Mouse (Mus musculus): ENCODE measurements around the gene Pmp22.
A peak's percentile ranks its signal among the peaks of the same experiment; 100 is the strongest.

The Pmp22 gene

DNA sequence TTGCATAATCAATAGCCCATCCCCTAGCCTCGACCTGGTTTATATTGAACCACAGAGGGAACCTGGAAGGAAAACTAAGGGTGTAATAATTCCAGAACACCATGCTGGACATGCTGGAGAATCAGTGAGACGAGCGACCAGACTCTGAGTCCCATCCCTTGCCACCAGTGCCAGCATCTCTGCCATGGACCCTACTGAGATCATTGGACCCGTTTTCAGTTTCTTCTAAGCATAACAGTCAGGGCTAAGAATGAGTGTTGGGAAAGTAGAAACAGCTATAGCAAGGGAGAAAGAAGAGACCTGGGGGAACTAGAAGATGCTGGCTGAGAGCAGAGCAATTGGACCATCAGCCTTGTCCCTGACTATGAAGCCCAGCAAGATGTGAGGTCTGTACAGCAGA is 1.3 kb upstream of the Pmp22 start:
- DNase-seq (ENCODE audit: low spot score in 2 of 2), result no peak

DNA sequence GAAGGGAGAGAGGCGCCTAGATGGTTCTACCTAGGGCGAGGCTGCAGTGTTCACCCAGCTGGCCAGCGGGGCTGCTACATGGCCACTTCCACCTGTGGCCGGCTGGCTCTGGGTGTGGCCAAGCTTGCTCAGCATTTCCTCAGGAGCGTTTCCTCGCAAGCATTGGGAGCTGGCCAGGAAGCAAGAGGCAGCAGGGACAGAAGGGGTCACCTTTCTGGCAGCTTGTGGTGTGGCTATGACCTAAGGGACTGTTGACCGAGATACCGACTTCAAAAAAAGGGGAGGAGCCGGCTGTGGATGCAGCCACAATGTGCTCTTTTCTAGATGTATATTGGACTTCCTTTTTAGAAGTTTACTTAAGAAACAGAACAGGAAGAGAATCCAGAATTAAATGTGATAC is 593 bp downstream of the Pmp22 start:
- DNase-seq (ENCODE audit: low spot score in 2 of 2), result no peak

DNA sequence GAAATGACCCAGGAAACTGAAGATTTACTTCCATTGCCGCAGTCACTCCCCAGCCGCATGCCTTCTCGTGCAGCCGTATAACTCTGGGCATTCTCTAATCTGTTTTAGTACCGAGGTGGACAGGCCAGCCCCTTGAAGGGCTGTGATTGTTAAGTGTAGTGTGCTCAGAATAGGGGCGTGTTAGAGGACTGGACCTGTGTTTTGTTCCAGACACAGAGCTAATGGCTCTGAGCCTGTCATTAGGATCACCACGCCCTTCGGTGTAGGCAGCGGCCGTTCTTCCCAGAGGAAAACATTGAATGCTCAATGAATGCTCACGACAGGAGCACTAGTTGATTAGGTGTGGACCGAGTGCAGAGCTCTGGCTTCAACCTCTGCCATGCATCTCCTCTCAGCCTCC is 1.1 kb downstream of the Pmp22 start:
- no peak for DNase-seq (ENCODE audit: low spot score in 2 of 2)

DNA sequence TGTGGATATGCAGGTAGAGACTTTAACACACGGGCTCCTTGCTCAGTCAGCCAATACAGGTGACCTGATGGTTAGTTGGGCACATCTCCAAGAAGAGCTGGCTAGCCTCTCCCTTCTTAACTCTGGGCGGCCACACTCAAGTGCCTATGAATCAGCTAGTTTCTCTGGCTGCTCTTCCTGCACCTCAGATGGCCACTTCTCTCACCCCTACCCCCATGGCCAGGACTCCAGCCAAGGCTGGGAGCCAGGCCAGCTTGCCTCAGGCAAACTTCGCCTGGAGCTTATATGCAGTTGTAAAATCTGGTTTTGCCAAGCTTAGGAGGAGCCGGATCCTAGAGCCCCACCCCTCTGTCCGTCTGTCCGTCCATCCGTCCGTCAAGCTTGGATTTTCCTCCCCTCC is 1.7 kb downstream of the Pmp22 start:
- DNase-seq (ENCODE audit: low spot score in 2 of 2), result no peak

DNA sequence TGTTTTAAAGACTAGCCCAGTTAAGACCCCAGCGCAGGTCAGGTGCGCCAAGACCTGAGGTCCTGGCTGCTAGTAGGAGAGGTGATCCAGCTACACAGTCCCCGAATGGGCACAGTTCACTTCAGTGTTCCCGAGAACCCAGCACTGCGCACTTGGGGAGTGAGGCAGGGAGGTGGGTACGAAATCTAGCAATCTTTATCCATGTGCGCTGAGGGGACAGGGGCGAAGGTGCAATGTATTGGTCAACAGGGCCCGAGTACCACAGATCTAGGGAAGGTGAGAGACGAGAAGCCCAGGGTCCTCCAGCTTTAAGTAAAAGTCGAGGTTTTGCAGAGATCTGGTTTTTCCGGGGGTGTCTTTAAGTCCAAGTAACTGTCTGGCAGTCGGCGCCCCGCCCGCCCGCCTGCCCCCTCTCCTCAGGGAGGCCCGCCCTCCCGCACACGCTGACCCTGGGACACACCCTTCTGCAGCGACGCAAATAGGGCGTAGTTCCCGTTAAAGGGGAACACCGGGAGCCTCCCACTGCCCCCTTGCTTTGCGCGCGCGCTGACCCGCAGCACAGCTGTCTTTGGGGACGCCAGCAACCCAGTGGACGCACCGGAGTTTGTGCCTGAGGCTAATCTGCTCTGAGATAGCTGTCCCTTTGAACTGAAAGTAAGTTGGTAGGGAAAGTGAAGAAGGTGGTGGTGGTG is 2.4 kb downstream of the Pmp22 start:
- no peak for DNase-seq (ENCODE audit: low spot score in 2 of 2)

DNA sequence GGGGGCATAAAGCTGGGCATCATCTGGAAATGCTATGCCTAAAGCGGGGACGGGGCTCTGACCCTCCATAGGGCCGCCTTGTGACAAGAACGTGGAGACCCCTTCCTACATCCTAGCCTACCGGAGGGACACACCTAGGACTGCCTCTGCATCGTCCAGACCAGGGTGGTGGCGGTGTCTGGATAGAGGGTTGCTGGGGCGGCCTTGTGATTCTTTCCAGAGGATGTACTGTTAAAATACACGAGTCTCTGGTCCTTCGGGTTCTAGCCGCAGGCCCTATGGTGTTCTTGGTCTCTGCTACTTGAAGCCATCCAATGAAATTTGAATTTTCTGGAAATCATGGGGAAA is 2.9 kb downstream of the Pmp22 start:
- no peak for DNase-seq (ENCODE audit: low spot score in 2 of 2)

DNA sequence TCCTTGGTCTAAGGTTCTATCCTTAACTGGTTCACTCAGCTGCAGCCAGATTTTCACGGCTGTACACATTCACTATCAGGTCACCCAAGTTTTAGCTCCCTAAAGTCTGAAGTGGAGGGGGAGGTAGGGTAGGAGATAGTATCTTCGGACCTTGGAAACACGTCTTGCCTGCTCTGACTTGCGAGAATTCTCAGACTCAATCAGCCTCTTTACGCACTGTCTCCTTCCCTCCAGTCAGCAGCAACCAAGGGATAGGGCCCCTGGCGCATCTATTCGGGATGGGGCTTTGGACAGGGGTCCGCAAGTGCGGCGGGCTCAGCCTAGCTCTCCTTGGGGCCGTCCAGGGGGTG is 3.3 kb downstream of the Pmp22 start:
- no peak for DNase-seq (ENCODE audit: low spot score in 2 of 2)

DNA sequence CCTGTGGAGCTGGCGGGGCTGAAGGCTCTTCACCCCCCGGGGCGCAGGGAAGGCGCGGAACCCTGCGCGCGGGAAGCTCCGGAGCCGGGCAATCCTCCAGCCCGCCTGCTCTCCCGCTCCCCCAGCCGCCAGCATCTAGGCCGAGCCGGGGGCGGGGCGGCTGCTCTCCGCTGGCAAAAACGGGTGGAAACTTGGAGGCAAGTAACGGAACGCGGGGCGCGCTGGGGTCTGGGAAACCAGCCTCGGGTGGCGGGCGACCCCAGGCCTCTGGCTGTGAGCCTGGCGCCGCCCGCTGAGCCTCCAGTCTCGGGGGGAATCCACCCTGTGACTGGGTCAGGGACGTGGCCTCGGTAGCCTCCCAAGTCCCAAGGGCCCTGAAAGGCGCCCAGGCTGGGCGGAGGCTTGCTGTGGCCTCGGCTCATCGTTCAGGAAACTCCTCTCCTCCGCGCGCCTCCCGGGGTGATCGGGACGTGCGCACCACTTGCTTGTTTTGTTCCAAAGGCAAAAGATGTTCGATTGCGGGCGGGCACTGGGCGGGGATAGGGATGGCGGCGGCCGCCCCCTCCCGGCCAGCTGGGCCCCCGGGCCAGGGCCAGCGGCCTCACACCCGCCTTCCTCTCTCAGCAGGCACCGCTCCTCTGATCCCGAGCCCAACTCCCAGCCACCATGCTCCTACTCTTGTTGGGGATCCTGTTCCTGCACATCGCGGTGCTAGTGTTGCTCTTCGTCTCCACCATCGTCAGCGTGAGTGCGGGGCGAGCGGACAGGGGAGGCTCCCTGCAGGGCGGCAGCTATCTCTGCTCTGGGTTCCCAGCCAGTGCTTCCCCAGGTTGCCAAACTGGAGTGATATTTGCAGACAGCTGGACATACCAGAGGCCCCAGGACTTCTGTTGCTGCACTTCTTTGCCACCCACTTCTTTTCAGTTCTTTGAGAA is 4.0 kb downstream of the Pmp22 start:
- DNase-seq (ENCODE audit: low spot score in 2 of 2), result no peak

DNA sequence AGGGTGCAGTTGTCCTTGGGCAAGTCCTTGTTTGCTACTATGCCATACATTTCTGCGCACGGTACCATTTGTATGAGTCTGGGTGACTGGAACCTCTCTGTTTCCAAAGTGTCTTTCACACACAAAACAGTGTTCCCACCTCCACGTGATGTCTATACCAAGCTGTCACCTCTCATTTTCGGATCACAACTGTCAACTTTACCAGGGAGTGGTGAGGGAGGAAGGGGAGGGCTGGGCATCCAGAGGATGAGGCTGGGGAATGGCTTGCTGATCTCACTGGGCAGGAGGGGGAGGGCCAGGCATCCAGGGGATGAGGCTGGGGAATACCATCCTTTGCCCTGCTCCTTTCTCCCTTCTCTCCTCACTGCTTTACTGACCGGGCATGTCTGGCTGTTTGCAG is 5.2 kb downstream of the Pmp22 start:
- DNase-seq (ENCODE audit: low spot score in 2 of 2), result no peak

DNA sequence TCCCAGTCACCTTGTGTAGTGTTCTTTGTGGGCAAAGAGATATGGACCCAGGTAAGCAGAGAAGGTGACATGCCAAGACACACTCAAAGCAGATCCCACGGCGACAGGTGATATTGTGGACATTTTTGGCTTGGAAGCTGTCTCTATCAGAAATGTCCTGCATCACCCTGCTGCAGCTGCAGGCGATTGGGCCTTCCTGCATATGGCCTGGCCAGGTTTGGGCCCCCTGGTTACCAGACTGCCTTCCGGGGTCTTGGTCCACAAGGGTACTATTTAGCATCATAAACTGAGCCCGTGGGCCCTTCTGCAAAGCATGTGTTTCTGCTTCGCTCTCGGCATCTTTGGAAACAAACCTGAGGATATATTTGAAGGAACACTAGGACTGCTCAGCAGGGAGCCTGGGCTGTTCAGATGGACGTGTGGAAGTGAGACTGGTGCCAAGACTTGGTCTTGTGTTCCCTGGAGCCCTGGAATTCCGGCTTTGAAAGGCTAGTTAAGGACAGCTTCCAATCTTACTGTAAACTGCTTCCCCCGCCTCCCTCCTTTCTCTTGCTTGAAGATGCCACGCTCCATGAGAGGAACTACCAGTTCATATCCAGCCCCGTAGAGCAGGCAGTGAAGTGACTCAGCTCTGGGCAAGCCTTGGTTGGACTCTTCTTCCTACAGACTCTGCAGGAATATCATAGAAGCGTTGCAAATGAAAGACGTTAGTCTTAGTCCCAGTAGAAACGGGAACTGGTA is 6.1 kb downstream of the Pmp22 start:
- DNase-seq (ENCODE audit: low spot score in 2 of 2), result no peak

DNA sequence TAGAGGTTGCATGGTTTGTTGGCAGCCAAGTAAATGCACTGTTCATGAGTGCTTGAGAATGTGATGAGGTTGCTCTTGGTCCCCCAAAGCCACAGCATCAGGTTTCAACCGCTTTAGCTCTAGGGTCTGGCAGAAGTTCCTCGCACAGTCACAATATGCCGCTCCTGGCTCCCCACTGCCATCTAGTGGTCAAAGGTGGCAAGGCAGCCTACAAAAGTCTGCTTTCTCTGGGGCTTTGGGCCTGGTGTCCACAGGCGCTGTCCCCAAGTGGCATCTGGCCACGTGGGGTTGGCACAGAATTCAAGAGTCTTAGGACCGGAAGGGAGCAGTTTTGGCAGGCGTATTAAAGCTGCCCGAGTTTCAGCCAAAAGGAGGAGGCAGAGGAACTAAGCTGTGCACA is 6.8 kb downstream of the Pmp22 start:
- DNase-seq (ENCODE audit: low spot score in 2 of 2), result peak; percentile 73 to 91

DNA sequence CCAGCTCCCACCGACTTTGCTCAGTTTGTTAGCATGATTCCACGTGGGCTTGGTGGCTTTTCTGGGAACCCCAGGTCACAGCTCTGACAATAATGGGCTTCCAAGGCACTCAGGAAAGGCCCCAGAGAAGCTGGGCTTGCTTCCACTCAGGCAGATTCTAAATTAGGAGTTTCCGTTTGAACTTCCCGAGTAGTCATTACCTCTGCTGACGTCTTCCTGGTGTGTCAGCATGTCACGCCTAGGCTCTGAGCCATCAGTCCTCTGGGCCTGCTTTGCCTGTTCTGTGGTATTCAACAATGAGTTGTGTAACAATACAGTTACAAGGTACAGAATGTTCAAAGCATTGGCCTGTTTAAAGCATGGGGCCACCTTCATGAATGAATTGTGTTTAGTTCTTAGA is 7.4 kb downstream of the Pmp22 start:
- DNase-seq (ENCODE audit: low spot score in 2 of 2), result no peak

DNA sequence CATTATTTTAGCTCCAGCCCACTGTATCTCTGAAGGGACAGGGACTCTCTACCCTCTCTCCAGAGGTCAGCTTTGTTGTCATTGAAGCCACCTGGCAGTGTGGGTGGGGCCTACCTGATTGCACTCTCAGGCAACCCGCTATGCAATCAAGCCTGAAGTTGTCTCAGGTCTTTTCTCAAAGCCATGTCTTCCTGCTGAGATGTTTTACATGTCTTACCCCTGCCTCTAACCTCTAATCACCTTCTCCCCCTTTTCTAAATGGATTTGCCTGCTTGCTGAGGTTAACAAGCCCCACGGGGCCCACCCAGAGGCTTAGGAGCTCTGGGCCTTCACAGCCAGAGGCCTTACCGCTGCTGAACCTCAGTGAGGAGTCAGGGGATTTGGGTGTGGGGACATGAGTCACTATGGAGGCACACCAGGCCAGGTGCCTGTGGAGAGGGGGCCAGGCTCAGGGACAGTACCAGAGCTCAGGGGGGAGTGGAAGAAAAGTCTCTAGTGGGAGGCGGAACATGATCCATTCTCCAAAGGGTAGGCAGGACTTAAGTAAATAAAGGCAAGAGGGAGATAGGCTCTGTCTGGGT is 8.1 kb downstream of the Pmp22 start:
- no peak for DNase-seq (ENCODE audit: low spot score in 2 of 2)

DNA sequence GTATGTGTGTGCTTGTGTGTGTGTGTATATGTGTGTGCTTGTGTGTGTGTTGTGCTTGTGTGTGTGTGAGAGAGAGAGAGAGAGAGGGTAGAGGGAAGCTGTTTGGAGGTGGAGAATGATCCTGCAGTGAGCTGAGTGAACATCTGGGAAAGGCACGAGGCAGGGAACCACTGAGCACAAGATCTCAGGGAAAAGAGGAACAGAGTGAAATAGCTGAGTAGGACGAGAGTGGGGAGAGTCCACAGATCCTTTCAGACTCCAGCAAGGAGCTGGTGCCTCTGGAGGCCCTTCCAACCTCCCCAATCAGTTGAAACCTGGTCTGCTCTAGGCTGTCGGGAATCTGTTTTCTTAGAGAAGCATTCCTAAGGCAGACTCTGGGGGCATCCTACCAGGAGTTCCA is 10.0 kb downstream of the Pmp22 start:
- no peak for DNase-seq (ENCODE audit: low spot score in 2 of 2)

DNA sequence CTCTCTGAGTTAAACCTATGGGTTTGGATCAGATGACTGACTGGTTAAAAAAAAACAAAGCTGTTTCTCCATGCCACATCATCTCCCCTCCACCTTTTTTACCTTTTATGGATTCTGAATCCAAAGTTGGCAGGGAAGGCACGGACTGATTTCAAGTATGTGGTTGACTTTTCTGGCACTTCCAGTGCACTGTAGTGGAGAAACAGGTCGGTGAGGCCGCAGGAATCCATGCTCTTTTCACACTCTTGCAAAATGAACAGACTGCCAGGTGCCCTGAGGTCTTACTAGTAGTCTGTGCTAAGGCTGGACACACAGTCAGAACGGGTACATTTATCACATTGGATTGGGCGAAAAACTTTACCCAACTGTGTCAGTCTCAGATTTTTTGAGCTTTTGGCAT is 13.5 kb downstream of the Pmp22 start:
- DNase-seq (ENCODE audit: low spot score in 2 of 2), result no peak

DNA sequence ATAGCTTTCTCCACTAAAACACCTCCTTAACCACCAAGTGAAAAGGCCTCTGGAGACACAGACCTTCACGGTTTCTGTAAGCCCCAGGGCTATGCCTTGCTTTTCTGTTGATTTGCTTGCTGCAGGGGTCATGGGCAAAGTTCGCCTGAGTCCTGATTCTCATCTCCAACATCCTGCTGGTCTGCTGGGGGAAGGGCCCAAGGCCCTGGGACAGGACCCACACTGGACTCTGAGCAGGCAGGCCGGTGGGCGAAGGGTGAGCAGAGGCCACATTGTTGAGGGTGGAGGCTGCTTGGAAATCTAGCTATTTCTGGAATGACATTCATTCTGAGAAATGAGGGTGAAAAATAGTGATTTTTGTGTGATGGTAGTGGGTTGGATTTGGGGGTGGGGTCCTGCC is 14.0 kb downstream of the Pmp22 start:
- no peak for DNase-seq (ENCODE audit: low spot score in 2 of 2)

DNA sequence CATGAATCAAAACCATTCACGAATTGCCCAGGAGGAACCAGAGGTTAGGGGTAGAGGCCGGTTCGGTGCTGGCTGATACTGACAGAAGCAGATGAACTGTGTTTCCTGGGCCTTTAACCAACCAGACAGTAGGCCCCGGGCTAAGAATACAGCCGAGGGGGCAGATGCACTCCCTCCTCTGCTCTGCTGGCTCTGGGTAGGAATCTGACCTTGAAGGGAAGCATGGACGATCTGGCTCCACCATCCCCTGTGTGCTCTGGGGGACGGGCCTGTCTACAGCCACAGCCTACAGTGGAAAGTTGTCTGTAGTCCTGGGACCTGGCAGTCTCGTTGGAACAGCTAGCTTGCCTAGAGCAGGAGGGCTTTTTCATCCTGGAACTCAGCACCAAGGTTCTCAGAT is 14.7 kb downstream of the Pmp22 start:
- DNase-seq (ENCODE audit: low spot score in 2 of 2), result no peak

DNA sequence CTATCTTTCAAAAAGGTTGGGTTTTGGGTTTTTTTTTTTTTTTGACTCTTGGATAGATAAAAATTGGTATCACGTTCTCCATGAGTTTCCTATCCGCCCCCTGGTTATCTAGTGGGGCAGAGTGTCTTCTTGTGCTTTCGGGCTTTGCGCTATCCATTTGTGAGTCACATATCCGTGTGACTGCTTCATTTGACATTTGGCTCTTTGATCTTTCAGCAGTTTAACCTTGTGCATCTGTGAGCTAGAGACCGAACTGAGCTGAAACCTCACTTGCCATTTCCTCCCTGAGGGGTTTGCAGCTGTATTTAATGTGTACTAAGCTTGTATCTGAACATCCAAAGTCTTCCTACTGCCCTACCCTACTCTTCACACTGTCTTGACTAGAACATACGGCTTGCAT is 17.8 kb downstream of the Pmp22 start:
- no peak for DNase-seq (ENCODE audit: low spot score in 2 of 2)

DNA sequence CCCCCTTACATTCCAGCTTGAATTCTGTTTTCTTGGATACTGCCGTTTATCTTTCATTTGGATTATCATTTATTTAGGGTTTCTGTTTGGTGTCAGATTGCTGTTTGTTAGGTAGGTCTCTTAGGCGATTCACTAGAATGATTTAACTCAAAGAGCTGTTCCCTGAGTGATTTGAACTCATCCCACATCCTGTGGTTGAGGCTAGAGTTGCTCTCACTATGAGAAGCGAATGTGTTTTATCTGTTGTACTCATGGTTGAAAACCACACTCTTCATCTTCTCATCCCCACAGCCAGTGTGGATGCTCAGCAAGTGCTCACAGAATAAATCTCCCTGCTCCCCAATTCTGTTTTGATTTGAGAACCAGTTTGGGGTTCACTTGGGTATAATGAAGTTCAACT is 19.5 kb downstream of the Pmp22 start:
- no peak for DNase-seq (ENCODE audit: low spot score in 2 of 2)

DNA sequence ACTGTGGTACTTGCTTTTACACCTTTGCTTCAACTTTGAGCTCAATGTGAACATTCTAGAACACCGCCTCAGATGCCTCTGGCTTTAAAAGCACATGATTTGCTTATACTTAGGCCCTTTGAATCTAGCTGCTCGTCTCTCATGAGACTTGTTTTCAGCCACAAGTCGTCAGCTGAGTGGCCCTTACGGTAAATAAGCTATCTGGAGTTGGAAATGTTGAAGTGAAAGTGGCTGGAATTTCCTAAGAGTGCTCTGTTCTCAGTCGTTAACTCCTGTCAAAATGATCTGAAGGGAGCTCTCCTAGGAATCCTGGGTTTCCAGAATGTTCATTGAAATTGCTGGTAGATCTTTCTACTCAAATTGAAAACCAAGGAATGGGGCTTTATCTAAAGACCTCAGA is 23.1 kb downstream of the Pmp22 start:
- no peak for DNase-seq (ENCODE audit: low spot score in 2 of 2)

DNA sequence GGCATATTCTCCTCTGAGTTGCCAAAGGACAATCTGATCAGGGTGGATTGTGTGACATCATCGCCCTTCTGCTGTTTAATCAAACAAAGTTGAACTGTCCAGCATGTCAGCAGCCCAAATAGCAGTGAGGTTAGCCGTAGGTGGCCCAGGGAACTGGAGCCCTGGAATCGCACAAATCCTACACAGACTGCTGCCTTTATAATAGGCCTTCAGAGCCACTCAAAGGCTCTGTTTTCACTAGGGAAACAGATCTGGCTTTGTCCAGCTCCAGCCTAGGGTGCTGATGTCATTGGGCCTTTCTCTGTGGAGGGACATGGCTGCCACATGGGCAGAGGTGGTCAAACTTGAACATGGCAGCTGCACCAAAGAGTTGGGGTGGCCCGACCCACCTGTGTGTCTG is 28.3 kb downstream of the Pmp22 start:
- DNase-seq (ENCODE audit: low spot score in 2 of 2), result no peak

DNA sequence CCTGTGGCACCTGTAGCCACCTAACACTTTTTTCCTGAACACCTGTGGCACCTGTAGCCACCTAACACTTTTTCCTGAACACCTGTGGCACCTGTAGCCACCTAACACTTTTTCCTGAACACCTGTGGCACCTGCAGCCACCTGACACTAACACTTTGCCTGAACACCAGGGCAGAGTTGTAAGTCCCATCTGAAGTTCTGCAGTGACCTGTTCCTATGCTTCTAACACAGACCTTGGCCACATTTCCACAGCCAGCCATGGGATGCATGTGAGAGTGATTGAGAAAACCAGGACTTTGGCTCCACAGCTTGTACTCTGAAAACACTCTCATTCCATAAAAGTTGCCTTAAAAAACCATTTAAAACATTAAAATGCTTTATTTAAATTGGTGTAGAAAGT is 32.1 kb downstream of the Pmp22 start:
- no peak for DNase-seq (ENCODE audit: low spot score in 2 of 2)

DNA sequence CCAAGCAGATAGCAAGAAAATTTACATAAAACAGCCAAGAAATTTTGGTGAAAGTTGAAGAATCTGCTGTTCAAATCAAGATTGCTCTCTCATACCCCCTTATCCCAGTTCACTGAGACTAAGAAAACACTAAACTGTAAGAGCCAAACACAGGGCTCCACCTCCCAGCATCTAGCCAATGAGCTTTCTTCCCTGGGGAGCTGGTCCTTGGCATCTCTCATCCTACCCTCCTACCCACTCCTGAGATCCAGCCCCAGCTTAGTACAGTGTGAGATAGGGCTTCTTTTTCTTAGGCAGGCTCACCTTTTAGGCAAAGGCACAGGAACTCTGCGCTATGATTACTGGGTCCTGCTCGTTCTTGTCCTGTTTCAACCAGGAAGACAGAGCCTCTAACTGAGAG is 34.0 kb downstream of the Pmp22 start:
- peak in 1 of 2 experiments; percentile 34 for DNase-seq (ENCODE audit: low spot score in 2 of 2)
